Mouse (Mus musculus) activated CD4-positive, CD25-positive, alpha-beta regulatory T cell, adult 4 months (primary cell): ENCODE measurements at regions not wholly inside any gene's neighbourhood (a gene's known extent, or its start where the extent isn't known, plus 50 kb on each side); places are given as distances from the start of the nearest gene placed in this dataset.

Source experiments
- ATAC-seq: one replicate; pipeline ENCODE4 v1.8.0; 2017

- ATAC-seq = no peak
Measured at GRCm38 (mm10) chrX:11801208-11801607, 358.9 kb downstream of the Bcor start.

- no peak for ATAC-seq
Measured at GRCm38 (mm10) chrX:11801621-11802020, 358.5 kb downstream of the Bcor start.

- no peak for ATAC-seq
Measured at GRCm38 (mm10) chrX:11802074-11802899, 357.9 kb downstream of the Bcor start.

- no peak for ATAC-seq
Measured at GRCm38 (mm10) chrX:11803239-11803638, 356.9 kb downstream of the Bcor start.

GRCm38 (mm10) chrX:11806896-11807252 lies 353.3 kb downstream of the Bcor start:
- ATAC-seq = no peak

- ATAC-seq = no peak
Measured at GRCm38 (mm10) chrX:11807253-11807882, 352.8 kb downstream of the Bcor start.

- no peak for ATAC-seq
Measured at GRCm38 (mm10) chrX:11807883-11808262, 352.3 kb downstream of the Bcor start.

- no peak for ATAC-seq
Measured at GRCm38 (mm10) chrX:11808911-11809310, 351.2 kb downstream of the Bcor start.

- no peak for ATAC-seq
Measured at GRCm38 (mm10) chrX:11814861-11815260, 345.3 kb downstream of the Bcor start.

- no peak for ATAC-seq
Measured at GRCm38 (mm10) chrX:11815864-11816263, 344.3 kb downstream of the Bcor start.

GRCm38 (mm10) chrX:11818634-11819033 lies 341.5 kb downstream of the Bcor start:
- no peak for ATAC-seq

GRCm38 (mm10) chrX:11821165-11821564 lies 339.0 kb downstream of the Bcor start:
- ATAC-seq = no peak

GRCm38 (mm10) chrX:11821880-11822768 lies 338.0 kb downstream of the Bcor start:
- no peak for ATAC-seq

- no peak for ATAC-seq
Measured at GRCm38 (mm10) chrX:11825948-11826347, 334.2 kb downstream of the Bcor start.

GRCm38 (mm10) chrX:11826737-11827408 lies 333.3 kb downstream of the Bcor start:
- no peak for ATAC-seq

- ATAC-seq = no peak
Measured at GRCm38 (mm10) chrX:11829411-11830002, 330.6 kb downstream of the Bcor start.

- ATAC-seq = no peak
Measured at GRCm38 (mm10) chrX:11837566-11837965, 322.6 kb downstream of the Bcor start.

- no peak for ATAC-seq
Measured at GRCm38 (mm10) chrX:11839665-11840245, 320.4 kb downstream of the Bcor start.

- no peak for ATAC-seq
Measured at GRCm38 (mm10) chrX:11840319-11841035, 319.7 kb downstream of the Bcor start.

- no peak for ATAC-seq
Measured at GRCm38 (mm10) chrX:11845566-11845965, 314.6 kb downstream of the Bcor start.

- no peak for ATAC-seq
Measured at GRCm38 (mm10) chrX:11855910-11856309, 304.2 kb downstream of the Bcor start.
